Mouse (Mus musculus) cerebellum, postnatal 25 days (tissue): ENCODE results near the gene Sox30.

ENCODE experiments used
- DNase-seq, 2 experiments: peaks; one replicate each; pipeline ENCODE4 v3.0.0; 2021; ENCODE audit warnings: mixed read lengths in 2 of 2

Gene Sox30

GRCm38 (mm10) chr11:45979946-45980892 is at the start of gene Sox30:
Gene Sox30, plus strand, starts transcription at chr11:45980310.
- DNase-seq, result peak; percentile 19 to 40

DNA sequence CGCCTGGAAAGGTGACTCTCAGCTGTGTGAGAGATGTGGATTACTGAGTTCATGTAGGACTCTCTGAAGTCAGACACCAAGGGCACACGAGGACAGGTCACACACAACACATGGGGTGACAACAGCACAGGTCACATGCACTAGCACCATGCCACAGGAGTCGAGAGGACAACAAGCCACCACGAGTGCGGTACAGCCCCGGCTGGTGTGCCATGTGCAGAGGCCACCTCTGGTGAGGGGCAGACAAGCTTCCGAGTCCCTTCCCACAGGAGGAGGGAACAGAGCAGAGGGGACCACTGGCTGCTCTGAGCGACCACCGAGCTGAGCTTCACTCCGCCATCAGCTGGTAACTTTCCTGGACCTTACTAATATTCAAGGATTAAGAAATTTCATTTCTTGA is 47.3 kb upstream of the Sox30 start:
- DNase-seq, result no peak

DNA sequence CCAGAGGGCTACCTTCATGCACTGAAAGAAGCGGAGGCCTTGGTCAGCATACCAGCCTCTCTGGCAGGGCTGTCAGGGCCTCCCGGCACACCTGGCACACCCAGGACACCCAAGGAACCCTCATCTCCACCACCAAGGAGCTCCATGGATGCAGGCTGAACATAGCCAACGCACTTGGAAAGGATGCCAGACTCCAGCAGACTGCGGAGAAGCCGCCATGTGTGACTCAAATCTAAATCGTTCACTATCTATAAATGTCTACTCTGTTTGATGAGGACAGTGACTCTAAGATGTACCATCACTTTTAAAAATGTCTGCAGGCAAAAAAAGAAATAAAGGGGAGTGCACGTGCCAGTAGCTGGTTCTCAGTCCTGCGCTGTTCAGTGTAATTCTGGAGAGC is 42.6 kb upstream of the Sox30 start:
- no peak for DNase-seq

DNA sequence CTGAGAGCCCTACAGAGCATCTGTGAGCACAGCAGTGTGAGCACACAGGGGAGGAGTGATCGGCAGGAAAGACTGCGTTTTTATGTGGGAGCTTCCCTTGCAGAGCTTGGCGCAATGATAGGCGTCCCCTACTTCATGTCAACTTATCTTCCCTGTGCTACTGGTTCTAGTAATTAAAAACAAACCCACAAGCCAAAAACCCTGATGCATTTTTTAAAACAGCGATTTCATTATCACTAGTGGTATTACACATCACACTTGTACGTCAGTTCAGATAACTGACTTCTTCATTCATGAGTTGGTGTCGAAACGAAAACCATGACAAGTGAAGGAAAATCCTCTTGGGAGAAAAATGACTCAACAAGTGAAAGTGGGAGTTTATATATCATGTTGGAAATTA is 41.2 kb upstream of the Sox30 start:
- DNase-seq, result no peak

DNA sequence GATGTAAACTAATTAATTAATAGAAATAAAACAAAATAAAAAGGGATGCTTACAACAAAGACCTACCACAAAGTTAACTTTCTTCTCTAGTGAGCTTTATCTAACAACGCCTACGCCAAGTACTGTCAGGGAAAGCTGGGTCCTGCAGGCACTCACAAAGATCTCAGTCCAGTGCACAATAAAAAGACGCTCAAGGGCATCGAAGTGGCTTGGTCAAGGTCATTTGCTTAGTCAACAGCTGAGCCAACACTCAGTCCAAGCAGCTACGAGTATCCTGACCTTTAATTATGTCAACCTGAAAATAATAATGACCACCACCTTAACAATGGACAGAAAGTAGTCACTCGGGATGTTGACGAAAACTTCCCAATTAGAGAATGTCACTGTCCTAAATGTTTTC is 37.8 kb upstream of the Sox30 start:
- no peak for DNase-seq

GRCm38 (mm10) chr11:45943108-45943705 is 36.9 kb upstream of the Sox30 start:
- peak; percentile 52 to 56 for DNase-seq

DNA sequence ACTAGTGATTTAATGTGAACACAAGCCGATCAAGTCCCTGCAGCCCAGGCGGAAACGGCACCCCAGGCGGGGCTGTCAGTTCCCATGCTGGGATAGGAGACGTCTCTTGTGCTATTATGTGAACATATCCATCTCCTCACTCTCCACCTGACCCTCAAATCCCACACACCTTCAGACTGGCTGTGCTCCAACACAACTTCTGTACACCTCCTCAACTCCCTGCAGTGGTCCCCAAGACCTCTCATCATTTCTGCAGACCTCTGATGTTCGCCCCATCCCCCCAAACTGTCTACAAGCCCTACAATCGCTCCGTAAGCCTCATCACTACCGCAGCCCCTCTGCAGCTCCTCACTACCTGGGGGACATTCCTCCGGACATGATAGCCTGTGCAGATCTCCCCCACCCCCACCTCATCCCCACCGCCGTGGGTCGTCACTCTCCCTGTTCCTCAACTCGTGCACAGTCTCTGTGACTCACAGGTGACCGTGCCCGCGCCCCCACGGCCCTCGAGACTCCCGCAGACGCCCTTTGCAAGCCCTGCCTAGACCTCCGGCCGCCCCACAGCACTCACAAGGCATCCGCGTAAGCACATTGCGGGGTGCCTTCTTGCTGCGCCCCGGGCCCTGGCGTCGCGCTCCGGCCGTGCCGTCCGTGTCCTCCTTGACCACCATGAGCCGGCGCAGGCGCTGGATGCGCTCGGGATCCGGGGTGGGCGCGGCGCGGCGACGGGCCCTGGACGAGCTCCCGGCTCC is 36.0 kb upstream of the Sox30 start:
- peak; percentile 36 to 44 for DNase-seq

DNA sequence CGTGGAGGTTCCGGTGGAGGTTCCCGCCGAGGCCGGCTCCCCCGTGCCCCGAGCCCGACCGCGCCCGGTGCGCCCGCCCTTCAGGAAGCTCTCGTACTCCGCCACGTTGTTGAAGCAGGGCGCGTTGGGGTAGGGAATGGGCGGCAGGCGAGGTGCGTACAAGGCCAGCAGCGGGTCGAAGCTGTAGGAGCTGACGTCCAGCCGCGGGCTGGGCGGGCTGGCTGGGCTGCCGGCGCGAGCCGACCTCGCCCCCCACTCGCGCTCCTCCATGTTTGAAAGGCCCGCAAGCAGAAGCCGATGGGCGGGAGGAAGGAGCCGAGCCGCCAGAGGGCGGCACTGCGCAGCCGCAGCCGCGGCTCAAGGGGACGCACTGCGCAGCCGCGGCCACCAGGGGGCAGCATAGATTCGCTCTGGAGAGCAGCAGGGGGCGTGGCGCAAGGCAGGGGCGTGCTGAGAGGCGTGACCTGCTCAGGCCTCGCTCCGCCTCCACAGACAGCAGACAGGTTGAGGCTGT is 35.4 kb upstream of the Sox30 start, which contains the start of gene Lsm11:
Lsm11 (minus strand) TSS at position 293 of the 514 bp plus-strand sequence.
- peak; percentile 99 for DNase-seq

DNA sequence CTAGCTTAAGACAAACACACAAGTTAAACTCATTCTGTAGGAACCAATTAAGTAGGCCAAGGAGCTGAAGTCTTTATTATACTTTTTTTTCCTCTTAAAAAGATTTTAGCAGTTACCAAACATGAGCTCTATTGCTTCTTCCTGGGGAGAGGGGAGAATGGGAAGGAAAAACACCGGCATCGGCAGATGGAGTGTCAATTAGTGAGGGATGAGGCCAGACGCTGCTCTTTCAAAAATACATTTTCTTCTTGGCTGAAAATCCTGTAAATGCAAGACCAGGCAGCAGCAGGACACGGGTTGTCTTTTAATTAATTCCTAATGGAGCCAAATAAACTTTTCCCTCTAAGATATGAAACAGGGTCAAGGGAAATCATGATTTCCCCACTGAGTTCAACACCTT is 33.3 kb upstream of the Sox30 start:
- DNase-seq, result no peak

DNA sequence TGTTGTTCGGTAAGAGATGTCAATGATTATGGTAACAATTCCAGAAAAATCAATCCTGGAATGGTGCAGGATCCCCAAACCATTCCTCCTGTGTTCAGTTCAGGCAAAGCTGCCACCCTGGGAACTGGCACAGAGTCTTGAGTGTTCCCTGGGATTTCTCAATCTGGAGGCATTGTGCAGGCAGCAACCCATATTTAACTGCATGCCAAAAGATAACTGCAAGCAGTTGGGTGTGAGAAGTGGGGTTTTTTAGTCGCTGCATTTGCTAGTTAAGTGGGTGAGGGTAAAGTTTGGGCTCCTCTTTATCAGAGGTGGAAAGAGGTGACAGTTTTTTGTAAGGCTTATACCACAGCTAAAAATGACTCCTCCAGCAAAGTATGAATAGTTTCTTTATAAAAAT is 32.6 kb upstream of the Sox30 start:
- DNase-seq, result no peak

- DNase-seq, result peak; percentile 93 to 95
Measured at GRCm38 (mm10) chr11:45955127-45955627, 24.9 kb upstream of the Sox30 start, which contains the start of gene Thg1l. Gene Thg1l, minus strand, starts transcription at chr11:45955494.

GRCm38 (mm10) chr11:45959598-45959997 is 20.5 kb upstream of the Sox30 start:
- no peak for DNase-seq

GRCm38 (mm10) chr11:45960003-45960402 is 20.1 kb upstream of the Sox30 start:
- no peak for DNase-seq

- no peak for DNase-seq
Measured at GRCm38 (mm10) chr11:45966896-45967295, 13.2 kb upstream of the Sox30 start.

DNA sequence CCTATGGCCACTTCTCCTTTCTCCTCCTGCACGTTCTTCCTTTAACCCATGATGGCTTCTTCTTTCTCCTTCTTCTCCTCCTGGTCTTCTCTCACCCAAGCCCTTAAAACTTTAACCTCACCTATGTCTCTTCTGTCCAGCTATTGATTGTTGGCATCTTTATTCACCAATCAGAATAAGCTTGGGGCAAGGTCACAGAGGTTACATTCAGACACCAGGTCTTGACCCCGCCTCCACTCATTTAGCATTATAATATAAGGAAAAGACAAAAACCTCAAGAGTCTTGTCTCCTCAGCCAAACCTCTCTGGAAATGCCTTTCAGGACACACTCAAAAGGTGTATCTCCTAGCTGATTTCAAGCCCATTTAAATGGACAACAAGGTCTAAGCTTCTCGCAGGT is 11.6 kb upstream of the Sox30 start:
- no peak for DNase-seq

- DNase-seq, result no peak
Measured at GRCm38 (mm10) chr11:45973635-45974034, 6.5 kb upstream of the Sox30 start.

- no peak for DNase-seq
Measured at GRCm38 (mm10) chr11:45974466-45974865, 5.6 kb upstream of the Sox30 start.

DNA sequence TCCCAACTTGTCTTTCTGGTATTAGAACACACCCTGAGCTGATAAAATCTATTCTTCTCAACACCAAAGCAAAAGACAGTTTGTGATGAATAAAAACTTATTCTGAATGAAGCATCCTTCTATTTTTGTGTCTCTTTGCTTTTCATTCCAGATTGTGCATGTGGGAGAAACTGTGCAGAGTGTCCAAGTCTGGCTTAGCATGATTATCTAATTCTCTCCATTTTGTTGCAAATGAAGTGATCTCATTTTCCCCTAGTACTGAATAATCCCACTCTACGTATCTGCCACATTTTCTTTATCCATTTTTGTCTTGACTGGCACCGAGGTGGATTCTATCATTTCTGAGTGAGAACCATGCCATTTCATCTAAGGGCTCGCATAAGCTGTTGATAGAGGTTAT is 4.0 kb upstream of the Sox30 start:
- DNase-seq, result no peak

DNA sequence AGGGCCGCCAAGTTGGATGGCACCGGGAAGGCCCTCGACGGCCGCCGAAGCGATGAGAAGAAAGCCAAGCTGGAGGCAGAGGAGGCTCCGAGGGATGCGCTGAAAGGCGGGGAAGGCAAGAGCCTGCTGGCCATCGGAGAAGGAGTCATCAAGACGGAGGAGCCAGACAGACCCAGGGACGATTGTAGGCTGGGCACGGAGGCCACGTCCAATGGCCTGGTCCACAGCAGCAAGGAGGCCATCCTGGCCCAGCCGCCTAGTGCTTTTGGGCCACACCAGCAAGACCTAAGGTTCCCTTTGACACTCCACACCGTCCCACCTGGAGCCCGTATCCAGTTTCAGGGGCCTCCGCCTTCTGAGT is 763 bp downstream of the Sox30 start:
- peak in 1 of 2 experiments; percentile 5 for DNase-seq

- DNase-seq, result peak in 1 of 2 experiments; percentile 8
Measured at GRCm38 (mm10) chr11:45991604-45992003, 11.5 kb downstream of the Sox30 start.

GRCm38 (mm10) chr11:45992087-45992486 is 12.0 kb downstream of the Sox30 start:
- peak in 1 of 2 experiments; percentile 12 for DNase-seq

DNA sequence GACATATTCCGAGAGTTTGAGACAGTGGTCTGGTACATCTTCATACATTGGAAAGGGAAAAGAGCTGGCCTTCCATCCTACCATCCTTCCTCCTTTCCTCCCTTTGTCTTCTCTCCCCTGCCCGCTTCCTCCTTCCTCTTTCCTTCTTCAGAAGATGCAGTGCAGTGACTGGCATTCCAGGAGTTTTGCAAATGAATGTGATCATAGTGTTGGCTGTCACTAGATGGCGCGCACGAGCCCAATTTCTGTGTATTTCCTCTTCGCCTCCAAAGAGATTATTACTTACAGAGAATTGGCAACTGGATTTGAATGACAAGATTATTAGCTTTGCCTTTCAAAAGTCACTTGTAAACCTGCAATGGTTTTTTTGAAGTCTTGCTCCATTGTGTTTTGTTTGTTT is 36.0 kb downstream of the Sox30 start:
- DNase-seq, result peak; percentile 70 to 84

- DNase-seq, result no peak
Measured at GRCm38 (mm10) chr11:46020246-46020645, 40.1 kb downstream of the Sox30 start.
